Mouse (Mus musculus) kidney, adult 18-20 months (tissue): ENCODE data around the gene Dap.

Source experiments
- DNase-seq: peaks from one replicate; pipeline ENCODE4 v3.0.0; 2021

Dap gene

DNA sequence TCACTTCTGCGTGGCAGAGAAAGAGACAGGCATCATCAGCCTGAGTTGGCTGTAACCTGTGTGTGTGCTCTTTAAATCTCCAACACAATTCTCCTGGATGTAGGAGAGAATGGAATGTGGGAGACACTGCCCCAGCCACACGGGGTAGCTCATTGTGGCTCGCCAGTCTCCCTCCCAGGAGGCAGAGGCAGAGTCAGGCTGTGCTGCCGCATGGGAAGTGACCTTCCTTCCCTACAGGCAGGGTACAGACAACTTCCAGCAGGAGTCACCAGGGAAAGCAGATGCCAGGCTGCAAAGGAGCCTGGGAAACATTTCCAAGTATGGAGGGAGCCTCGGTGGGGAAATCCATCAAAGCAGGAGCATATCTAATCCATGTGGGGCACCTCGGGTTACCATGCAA, 81.1 kb downstream of the Dap start:
- no peak for DNase-seq

DNA sequence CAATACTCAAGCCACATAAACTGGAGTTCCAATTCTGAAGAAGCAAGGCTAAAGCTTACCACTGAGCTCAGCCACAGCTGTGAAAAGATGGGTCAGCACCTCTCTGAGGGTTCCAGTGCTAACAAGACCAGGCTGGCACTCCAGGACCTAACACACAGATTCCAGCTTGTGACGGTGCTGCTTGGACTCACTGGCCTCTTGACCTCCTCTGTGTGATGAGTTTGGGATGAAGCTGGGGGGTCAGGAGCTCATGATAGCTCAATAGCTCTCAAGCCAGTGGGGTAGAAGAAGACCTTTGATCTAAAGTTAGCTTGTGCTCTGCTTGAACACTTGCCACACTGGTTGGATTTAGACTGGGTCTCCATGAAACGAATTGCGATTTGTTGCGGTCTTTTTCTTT, 82.6 kb downstream of the Dap start:
- no peak for DNase-seq

DNA sequence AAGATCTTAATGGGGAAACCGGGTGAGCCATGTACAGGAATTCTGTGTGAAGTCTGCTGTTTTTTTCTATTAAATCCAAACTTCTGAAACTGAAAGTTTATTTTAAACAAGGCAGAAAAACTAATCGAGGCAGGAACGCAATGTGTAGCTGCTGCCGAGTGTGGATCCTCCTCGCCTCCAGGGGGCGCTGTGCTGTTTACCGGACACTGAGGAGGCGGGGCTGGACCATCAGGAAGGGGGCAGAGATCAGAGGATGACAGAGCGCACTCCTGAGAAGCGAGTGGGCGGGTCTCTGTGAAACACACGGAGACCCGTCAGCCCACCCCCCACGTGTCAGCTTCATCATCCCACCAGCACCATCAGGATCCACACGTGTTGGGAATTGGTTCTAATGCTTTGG, 85.4 kb downstream of the Dap start:
- DNase-seq: no peak

DNA sequence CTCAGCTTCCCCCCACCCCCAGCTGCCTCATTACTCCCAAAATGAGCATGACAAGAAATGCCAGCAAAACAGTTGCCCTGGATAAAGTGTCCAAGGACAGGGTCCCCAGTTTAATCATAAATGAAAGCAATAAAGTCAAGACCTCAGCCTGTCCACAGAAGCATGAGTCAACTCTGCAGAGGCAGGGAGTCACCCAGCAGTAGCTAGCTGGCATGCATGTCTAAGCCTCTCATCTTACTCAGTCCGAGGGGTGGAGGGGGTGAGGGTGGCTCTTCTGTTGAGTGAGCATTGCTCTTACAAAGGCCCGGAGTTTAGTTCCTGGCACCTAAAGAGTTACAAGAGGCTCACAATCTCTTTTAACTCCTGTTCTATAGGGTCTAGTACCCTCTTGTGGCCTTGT, 87.9 kb downstream of the Dap start:
- DNase-seq: no peak

- DNase-seq: peak; percentile 82
These were observed 91.6 kb downstream of the Dap start for GRCm38 (mm10) chr15:31315630-31316231.

DNA sequence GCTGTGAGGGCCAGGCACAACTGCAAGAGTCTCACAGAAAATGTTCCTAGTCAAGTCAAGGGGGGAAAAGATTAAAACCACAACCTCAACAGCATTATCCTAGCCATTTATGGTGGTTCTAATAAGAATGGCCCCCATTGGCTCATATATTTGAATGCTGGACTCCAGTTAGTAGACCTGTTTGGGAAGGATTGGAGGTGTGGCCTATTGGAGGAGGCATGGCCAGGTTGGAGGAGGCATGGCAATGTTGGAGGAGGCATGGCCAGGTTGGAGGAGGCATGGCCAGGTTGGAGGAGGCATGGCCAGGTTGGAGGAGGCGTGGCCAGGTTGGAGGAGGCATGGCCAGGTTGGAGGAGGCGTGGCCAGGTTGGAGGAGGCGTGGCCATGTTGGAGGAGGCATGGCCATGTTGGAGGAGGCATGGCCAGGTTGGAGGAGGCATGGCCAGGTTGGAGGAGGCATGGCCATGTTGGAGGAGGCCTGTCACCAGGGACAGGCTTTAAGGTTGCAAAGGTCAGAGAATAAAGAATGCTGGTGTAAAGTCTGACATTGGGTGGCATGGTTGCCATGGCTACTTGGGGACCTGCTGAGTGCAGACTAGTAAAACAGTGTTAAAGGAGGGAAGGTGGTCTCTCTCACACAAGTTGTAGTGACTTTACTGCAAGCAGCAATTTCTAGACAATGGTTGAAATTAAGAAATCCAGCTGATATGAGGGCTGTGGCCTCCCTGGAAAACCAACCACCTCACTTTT, 93.1 kb downstream of the Dap start:
- no peak for DNase-seq

DNA sequence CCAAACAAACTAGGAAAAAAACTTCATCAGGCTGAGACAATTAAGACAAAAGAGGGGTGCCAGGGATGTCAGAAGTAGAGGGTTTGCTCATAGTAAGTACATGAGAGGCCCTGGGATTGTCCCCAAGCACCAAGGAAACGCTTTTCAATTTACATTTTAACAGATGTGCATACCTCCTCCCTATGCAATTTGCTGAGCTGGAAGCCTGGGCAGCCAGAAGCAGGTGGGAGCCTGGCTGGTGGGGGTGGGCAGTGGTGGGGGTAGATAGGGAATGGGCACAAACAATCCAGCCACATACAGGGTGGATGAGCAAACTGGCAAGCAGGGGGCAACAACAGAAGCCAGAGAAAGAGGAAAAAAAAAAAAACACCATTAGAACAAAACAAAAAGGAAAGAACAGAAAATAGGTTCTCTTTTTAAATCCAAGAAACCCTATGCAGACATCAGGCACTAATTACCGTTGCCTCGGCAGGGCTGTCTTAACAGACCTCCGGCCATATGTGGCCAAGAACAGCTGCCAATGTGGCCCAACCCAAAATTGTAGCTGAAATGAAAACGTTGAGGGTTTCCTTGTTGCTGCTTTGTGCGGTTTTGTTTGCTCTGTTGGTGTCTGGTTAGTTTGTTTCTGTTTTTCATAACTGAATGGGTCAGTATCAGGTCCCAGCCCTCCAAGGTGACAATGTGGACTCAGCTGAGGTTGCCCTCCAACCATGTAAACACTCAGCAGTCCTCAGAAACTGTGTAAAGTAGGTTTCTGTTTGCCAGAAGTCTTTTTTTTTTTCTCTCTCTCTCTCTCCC, 94.2 kb downstream of the Dap start:
- DNase-seq: no peak

GRCm38 (mm10) chr15:31319046-31319445, 94.9 kb downstream of the Dap start:
- no peak for DNase-seq

GRCm38 (mm10) chr15:31320598-31321377, 96.7 kb downstream of the Dap start:
- no peak for DNase-seq

- DNase-seq: no peak
These were observed 99.6 kb downstream of the Dap start for GRCm38 (mm10) chr15:31323684-31324083.
